Mouse (Mus musculus): ENCODE measurements at regions not wholly inside any gene's neighbourhood (a gene's known extent, or its start where the extent isn't known, plus 50 kb on each side); places are given as distances from the start of the nearest gene placed in this dataset.

DNA sequence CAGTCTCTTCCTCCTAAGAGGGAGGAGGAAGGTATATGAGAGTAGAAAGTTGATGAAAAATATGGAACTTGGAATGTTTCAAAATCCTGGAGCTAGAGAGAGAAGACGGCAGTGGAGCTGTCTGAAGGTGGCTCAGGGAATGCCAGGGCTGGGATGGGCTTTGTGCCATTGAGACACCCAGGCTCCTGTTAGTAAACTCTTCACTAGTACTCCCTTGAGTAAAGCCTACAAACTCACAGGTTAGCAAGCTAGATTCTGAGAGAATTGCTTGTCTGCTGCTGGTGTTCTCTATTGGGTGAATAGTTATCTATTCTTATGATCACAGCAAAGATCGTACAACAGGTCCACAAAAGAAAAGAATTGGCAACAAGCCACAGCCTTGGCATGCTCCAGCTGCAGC, 255.3 kb upstream of the Pex5l start:
- H3K4me2 ChIP-seq (replicated peaks; ENCODE audit: low read depth), result no peak overlapping the region
- no peaks in the 10 kb centered on the region for H3K9me3 ChIP-seq (ENCODE audit: control insufficient read depth, low read length)
- no peak overlapping the region for H3K9ac ChIP-seq (ENCODE audit: low read length)
- TF ChIP-seq CTCF (IDR thresholded peaks at IDR 0.05; ENCODE audit: low read depth), result no peak
- no peak for TF ChIP-seq EP300 (optimal IDR thresholded peaks at IDR 0.05)
- no peak for ATAC-seq (ENCODE audit: low FRiP score, low TSS enrichment)
- no peaks in the 10 kb centered on the region for H3K4me1 ChIP-seq (replicated peaks; ENCODE audit: control insufficient read depth, insufficient read depth)
- 49% methylated on average over 2 of the region's 2 CpGs for WGBS
- no peak for DNase-seq (ENCODE audit: low spot score)
- H3K27me3 ChIP-seq (ENCODE audit: control insufficient read depth, insufficient read depth, low read length), result no peaks in the 10 kb centered on the region
- H3K27ac ChIP-seq (replicated peaks), result no peak overlapping the region
- no peak overlapping the region for H3K4me3 ChIP-seq (ENCODE audit: low read depth, low read length)
- H3K36me3 ChIP-seq (ENCODE audit: control insufficient read depth, insufficient read depth, low read length), result no peaks in the 10 kb centered on the region

GRCm38 (mm10) chr3:33397217-33397616, 254.2 kb upstream of the Pex5l start:
- Histone ChIP-seq H3K4me1 (replicated peaks; ENCODE audit: control insufficient read depth, insufficient read depth) (no peaks in the 10 kb centered on the region), H3K4me3 (ENCODE audit: low read depth, low read length) (no peak overlapping the region), H3K27me3 (ENCODE audit: control insufficient read depth, insufficient read depth, low read length) (no peaks in the 10 kb centered on the region), H3K9ac (ENCODE audit: low read length) (no peak overlapping the region), H3K9me3 (ENCODE audit: control insufficient read depth, low read length) (no peaks in the 10 kb centered on the region), H3K4me2 (replicated peaks; ENCODE audit: low read depth) (no peak overlapping the region), H3K36me3 (ENCODE audit: control insufficient read depth, insufficient read depth, low read length) (no peaks in the 10 kb centered on the region), H3K27ac (replicated peaks) (no peak overlapping the region)
- WGBS, result 76% methylated on average over 6 of the region's 6 CpGs
- ATAC-seq (ENCODE audit: low FRiP score, low TSS enrichment) (no peak), DNase-seq (ENCODE audit: low spot score) (no peak)
- no peak for TF ChIP-seq CTCF (IDR thresholded peaks at IDR 0.05; ENCODE audit: low read depth)
- TF ChIP-seq EP300 (optimal IDR thresholded peaks at IDR 0.05), result no peak

GRCm38 (mm10) chr3:33392541-33392822, 249.4 kb upstream of the Pex5l start:
- Histone ChIP-seq H3K4me3 (ENCODE audit: low read depth, low read length) (no peak overlapping the region), H3K4me2 (replicated peaks; ENCODE audit: low read depth) (no peak overlapping the region), H3K27me3 (ENCODE audit: control insufficient read depth, insufficient read depth, low read length) (no peaks in the 10 kb centered on the region), H3K4me1 (replicated peaks; ENCODE audit: control insufficient read depth, insufficient read depth) (no peaks in the 10 kb centered on the region), H3K36me3 (ENCODE audit: control insufficient read depth, insufficient read depth, low read length) (no peaks in the 10 kb centered on the region), H3K9ac (ENCODE audit: low read length) (no peak overlapping the region), H3K9me3 (ENCODE audit: control insufficient read depth, low read length) (no peaks in the 10 kb centered on the region), H3K27ac (replicated peaks) (no peak overlapping the region)
- DNase-seq (ENCODE audit: low spot score), result no peak
- TF ChIP-seq EP300 (optimal IDR thresholded peaks at IDR 0.05), result no peak
- 29% methylated on average over 1 of the region's 1 CpGs for WGBS
- ATAC-seq (ENCODE audit: low FRiP score, low TSS enrichment), result 0 out of 2 replicates have a peak, but pooled peaks have one; percentile 6

DNA sequence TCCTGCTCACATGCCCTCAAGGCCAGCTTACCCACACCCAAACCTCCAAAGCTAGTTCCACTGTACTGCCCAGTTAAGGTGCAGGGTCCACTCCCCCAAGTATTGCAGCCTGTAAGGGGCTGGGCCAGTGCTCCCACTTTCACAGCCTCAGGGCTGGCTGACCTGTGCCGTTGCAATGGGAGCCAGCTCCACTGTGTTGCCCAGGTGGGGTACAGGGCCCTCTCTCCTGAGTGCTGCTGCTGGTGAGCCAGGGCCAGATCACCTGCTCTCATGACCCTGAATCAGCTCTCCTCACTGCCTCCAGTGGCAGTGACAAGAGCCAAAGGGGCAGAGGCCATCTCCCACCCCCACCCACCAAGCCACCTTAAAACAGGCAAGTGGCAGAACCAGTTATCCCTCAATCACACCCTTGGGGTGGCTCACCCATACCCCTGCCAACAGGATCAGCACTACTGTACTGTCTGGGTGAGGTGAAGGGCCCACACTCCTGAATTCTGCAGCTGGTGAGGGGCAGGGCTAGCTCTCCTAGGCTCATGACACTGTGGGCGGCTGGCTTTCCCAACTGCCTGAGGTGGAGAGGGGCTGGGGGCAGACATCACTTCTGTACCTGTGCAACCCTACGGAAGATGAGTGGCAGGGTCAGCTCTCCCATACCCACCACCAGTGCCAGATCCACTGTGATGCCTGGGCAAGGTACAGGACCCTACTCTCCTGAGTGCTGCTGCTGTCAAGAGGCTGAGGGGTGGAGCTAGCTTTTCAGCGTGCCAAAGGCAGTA, 248.9 kb upstream of the Pex5l start:
- no peak overlapping the region for H3K9ac ChIP-seq (ENCODE audit: low read length)
- ATAC-seq (ENCODE audit: low FRiP score, low TSS enrichment), result 0 out of 2 replicates have a peak, but pooled peaks have one; percentile 29
- WGBS, result 69% methylated on average over 4 of the region's 4 CpGs
- no peaks in the 10 kb centered on the region for H3K9me3 ChIP-seq (ENCODE audit: control insufficient read depth, low read length)
- H3K4me3 ChIP-seq (ENCODE audit: low read depth, low read length), result no peak overlapping the region
- DNase-seq (ENCODE audit: low spot score), result no peak
- no peaks in the 10 kb centered on the region for H3K27me3 ChIP-seq (ENCODE audit: control insufficient read depth, insufficient read depth, low read length)
- H3K27ac ChIP-seq (replicated peaks), result no peak overlapping the region
- no peak for TF ChIP-seq EP300 (optimal IDR thresholded peaks at IDR 0.05)
- TF ChIP-seq CTCF (IDR thresholded peaks at IDR 0.05; ENCODE audit: low read depth), result no peak
- no peaks in the 10 kb centered on the region for H3K4me1 ChIP-seq (replicated peaks; ENCODE audit: control insufficient read depth, insufficient read depth)
- H3K4me2 ChIP-seq (replicated peaks; ENCODE audit: low read depth), result no peak overlapping the region
- no peaks in the 10 kb centered on the region for H3K36me3 ChIP-seq (ENCODE audit: control insufficient read depth, insufficient read depth, low read length)

GRCm38 (mm10) chr3:33388171-33388570, 245.1 kb upstream of the Pex5l start:
- Histone ChIP-seq H3K9ac (ENCODE audit: low read length) (no peak overlapping the region), H3K9me3 (ENCODE audit: control insufficient read depth, low read length) (no peaks in the 10 kb centered on the region), H3K27ac (replicated peaks) (no peak overlapping the region), H3K36me3 (ENCODE audit: control insufficient read depth, insufficient read depth, low read length) (no peaks in the 10 kb centered on the region), H3K4me1 (replicated peaks; ENCODE audit: control insufficient read depth, insufficient read depth) (no peaks in the 10 kb centered on the region), H3K27me3 (ENCODE audit: control insufficient read depth, insufficient read depth, low read length) (no peaks in the 10 kb centered on the region), H3K4me3 (ENCODE audit: low read depth, low read length) (no peak overlapping the region), H3K4me2 (replicated peaks; ENCODE audit: low read depth) (no peak overlapping the region)
- ATAC-seq (ENCODE audit: low FRiP score, low TSS enrichment), result no peak
- 0% methylated on average over 1 of the region's 1 CpGs for WGBS
- no peak for DNase-seq (ENCODE audit: low spot score)
- TF ChIP-seq CTCF (IDR thresholded peaks at IDR 0.05; ENCODE audit: low read depth) (no peak), EP300 (optimal IDR thresholded peaks at IDR 0.05) (no peak)

GRCm38 (mm10) chr3:33383622-33384021, 240.6 kb upstream of the Pex5l start:
- H3K4me1 ChIP-seq (replicated peaks; ENCODE audit: control insufficient read depth, insufficient read depth), result no peaks in the 10 kb centered on the region
- H3K4me2 ChIP-seq (replicated peaks; ENCODE audit: low read depth), result no peak overlapping the region
- H3K9me3 ChIP-seq (ENCODE audit: control insufficient read depth, low read length), result no peaks in the 10 kb centered on the region
- H3K4me3 ChIP-seq (ENCODE audit: low read depth, low read length), result no peak overlapping the region
- 78% methylated on average over 1 of the region's 1 CpGs for WGBS
- H3K9ac ChIP-seq (ENCODE audit: low read length), result no peak overlapping the region
- no peak for ATAC-seq (ENCODE audit: low FRiP score, low TSS enrichment)
- H3K27ac ChIP-seq (replicated peaks), result no peak overlapping the region
- H3K36me3 ChIP-seq (ENCODE audit: control insufficient read depth, insufficient read depth, low read length), result no peaks in the 10 kb centered on the region
- no peak for TF ChIP-seq EP300 (optimal IDR thresholded peaks at IDR 0.05)
- no peak for TF ChIP-seq CTCF (IDR thresholded peaks at IDR 0.05; ENCODE audit: low read depth)
- no peaks in the 10 kb centered on the region for H3K27me3 ChIP-seq (ENCODE audit: control insufficient read depth, insufficient read depth, low read length)
- no peak for DNase-seq (ENCODE audit: low spot score)

Data from stomach, postnatal 0 days (tissue).